Mouse (Mus musculus): ENCODE measurements around the gene Polr2h.

Gene Polr2h

DNA sequence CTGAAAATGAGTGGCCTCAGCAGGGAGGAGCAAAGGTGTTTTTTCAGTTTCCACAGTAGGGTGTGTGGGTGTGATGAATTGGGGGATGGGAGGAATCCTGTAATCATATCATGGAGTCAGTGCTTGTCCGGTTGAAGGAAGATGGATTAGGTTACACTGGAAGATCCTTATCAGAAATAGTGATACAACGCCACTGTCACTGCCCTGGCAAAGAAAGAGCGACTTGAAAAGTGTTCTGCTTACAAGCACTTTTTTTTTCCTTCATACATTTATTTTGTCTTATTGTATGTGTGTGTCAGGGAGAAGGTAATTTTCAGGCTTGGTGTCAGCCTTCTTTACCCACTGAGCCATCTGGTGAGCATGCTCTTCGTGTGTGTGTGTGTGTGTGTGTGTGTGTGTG, 5.3 kb downstream of the Polr2h start:
- DNase-seq (ENCODE audit: low read depth, low spot score): no peak

GRCm38 (mm10) chr16:20723247-20723646, 5.8 kb downstream of the Polr2h start:
- DNase-seq (ENCODE audit: low read depth, low spot score): no peak

- no peak for DNase-seq (ENCODE audit: low read depth, low spot score)
Measured at GRCm38 (mm10) chr16:20724338-20724748, 6.9 kb downstream of the Polr2h start.

GRCm38 (mm10) chr16:20725321-20725720, 7.9 kb downstream of the Polr2h start:
- no peak for DNase-seq (ENCODE audit: low read depth, low spot score)

- no peak for DNase-seq (ENCODE audit: low read depth, low spot score)
Measured at GRCm38 (mm10) chr16:20725750-20726149, 8.3 kb downstream of the Polr2h start.

- no peak for DNase-seq (ENCODE audit: low read depth, low spot score)
Measured at GRCm38 (mm10) chr16:20726384-20726783, 8.9 kb downstream of the Polr2h start.

- DNase-seq (ENCODE audit: low read depth, low spot score): no peak
Measured at GRCm38 (mm10) chr16:20730293-20730711, 12.8 kb downstream of the Polr2h start.

DNA sequence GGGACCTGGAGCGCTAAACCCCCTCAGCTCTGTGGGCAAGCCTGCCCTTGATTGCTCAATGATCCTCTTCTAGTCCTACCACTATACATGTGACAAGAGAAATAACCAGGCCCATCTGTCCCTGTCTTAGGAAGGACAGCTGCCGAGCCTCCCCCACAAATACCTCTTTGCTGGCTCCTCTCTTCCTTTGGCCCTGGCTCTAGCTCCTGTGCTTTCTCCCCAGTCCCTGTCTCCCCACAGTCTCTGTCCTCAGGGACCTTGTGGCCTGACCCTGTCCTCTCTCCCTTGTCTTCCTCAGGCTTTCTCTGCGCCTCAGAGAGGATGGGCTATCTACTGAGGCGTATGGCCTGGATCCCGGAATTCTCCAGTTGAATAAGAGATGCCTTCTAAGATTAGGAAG, 14.2 kb downstream of the Polr2h start:
- no peak for DNase-seq (ENCODE audit: low read depth, low spot score)

DNA sequence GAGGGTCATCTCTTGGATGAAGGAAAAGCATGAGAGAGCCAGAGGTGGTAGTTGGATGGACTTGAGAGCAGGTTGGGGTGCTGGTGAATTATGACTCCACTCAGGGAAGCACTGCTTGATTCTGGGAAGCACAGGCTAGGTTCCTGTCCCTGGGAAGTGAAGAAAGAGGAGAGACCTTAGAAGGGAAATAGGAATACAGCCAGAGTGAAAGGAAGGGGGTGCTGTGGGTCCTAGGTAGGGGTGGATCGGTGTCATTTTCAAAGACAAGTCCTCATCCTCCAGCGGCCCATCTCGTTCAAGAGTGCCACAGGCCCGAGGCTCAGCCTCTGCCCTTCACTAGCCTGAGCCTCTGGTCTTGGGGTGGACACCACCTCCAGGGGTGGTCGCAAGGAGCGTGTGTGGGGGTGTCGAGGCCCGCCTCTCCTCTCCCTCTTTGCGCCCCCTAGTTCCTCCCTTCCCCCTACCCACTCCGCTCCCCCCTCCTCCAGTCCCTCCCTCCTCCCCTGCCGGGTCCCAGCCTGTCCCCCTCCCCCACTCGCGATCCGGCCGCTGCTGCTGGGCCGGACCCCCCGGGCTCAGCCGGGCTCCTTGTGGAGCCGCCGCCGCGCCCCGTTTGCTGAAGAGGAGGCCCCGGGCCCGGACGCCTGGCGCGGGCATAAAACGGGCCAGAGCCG, 14.9 kb downstream of the Polr2h start:
- DNase-seq (ENCODE audit: low read depth, low spot score): no peak

GRCm38 (mm10) chr16:20732925-20733730, 15.7 kb downstream of the Polr2h start, which contains the start of gene Chrd:
Gene Chrd (plus strand): TSS chr16:20733127.
- DNase-seq (ENCODE audit: low read depth, low spot score): no peak

DNA sequence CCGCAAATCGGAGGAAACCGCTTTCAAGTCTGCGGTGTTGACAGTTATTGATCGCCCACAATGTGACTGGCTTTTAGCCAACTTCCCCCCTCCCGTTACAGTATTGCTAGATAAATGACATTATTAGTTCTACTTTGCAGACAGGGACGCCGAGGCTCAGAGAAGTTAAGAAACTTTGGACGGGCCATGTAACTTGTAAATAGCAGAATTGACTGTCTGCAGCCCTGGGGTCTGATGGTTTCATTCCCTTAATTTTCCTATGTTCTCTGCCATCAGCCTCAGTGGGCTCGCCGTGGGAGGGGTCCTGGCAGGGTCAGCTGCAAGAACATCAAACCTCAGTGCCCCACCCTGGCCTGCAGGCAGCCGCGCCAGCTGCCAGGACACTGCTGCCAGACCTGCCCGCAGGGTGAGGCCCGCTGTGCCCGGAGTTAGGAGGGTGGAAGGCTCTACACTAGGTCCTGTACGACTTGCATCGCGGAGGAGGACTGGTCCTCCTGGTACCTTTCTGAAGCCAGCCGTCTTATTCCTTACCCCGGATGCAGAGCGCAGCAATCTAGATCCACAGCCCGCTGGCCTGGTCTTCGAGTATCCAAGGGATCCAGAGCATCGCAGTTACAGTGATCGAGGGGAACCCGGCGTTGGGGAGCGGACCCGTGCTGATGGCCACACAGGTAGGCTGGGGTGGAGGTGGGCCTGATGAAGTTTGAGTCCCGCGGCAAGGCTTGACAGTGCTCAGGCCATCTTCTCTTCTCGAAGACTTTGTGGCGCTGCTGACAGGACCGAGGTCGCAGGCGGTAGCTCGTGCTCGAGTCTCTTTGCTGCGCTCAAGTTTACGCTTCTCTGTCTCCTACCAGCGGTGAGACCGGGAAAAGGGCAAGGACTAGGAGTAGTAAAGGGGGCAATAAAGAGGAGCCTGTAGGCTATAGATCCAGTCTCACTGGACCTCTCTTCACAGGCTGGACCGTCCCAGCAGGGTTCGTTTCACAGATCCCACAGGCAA, 16.6 kb downstream of the Polr2h start, which contains the start of gene Thpo:
Gene Thpo (minus strand): TSS at position 781 of the 1,000 bp plus-strand sequence.
- no peak for DNase-seq (ENCODE audit: low read depth, low spot score)

GRCm38 (mm10) chr16:20735651-20736050, 18.2 kb downstream of the Polr2h start:
- DNase-seq (ENCODE audit: low read depth, low spot score): no peak

GRCm38 (mm10) chr16:20736168-20736567, 18.7 kb downstream of the Polr2h start:
- no peak for DNase-seq (ENCODE audit: low read depth, low spot score)

- no peak for DNase-seq (ENCODE audit: low read depth, low spot score)
Measured at GRCm38 (mm10) chr16:20736823-20737222, 19.4 kb downstream of the Polr2h start.

DNA sequence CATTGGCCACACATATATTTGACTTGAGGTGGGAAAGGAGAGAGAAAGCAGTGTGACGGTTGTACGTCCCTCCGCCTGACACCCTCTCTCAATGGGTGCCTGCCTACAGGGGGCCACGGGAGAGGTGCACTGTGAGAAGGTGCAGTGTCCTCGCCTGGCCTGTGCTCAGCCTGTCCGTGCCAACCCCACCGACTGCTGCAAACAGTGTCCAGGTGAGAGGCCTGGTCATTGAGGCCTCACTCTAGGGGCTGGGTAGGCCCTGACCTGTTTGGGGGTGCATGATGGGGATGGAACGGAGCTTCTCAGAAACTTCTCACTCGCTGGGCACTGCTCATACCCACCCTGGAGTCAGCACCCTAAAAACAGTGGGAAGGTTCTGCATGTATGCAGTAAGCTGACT, 22.4 kb downstream of the Polr2h start:
- DNase-seq (ENCODE audit: low read depth, low spot score): no peak

GRCm38 (mm10) chr16:20746641-20747040, 29.2 kb downstream of the Polr2h start:
- no peak for DNase-seq (ENCODE audit: low read depth, low spot score)

DNA sequence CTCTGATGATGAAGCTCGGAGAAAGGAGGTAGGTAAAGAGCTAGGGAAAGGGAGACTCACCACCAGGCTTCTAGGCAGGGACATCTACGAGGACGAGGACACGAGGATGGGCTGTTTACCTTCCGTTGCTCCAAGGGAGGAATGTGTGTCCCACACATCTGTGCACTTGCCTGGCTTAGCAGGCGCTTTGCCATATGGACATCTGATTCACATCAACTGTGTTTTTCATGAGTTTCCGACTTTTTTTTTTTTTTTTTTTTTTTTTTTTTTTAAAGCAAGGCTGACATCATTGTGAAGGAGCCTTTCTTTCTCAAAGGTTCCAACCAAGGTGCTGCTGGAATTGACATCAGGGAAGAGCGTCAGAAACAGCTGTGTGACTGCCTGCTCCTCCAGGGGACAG, 33.1 kb downstream of the Polr2h start:
- no peak for DNase-seq (ENCODE audit: low read depth, low spot score)

- DNase-seq (ENCODE audit: low read depth, low spot score): no peak
Measured at GRCm38 (mm10) chr16:20756052-20756451, 38.6 kb downstream of the Polr2h start.

DNA sequence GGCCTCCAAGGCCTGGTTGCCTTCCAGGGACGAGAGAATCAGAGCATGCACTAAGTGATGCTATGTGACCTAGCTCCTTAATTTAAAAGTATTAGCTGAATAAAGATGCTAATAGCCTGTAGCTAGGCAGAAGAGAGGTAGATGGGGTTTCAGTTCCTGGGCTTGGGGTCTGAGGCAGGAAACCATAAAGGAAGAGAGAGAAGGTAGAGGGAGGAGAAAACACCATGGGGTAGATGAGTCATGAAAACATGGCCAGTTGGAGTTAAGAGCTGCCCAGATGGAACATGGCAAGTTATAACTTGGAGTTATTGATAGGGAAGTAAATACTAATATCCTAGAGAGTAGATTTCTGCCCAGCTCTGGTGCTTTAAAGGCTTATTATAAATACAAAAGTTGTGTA, 39.9 kb downstream of the Polr2h start:
- no peak for DNase-seq (ENCODE audit: low read depth, low spot score)

- peak; percentile 37 for DNase-seq (ENCODE audit: low read depth, low spot score)
Measured at GRCm38 (mm10) chr16:20761681-20762080, 44.2 kb downstream of the Polr2h start.

GRCm38 (mm10) chr16:20765244-20765643, 47.8 kb downstream of the Polr2h start:
- DNase-seq (ENCODE audit: low read depth, low spot score): peak; percentile 17
